Mouse (Mus musculus) bone marrow, adult 2 months (tissue): Measurements from ENCODE around the gene Mrps11. TPM values are rescaled to one million over a fixed set of nuclear protein-coding genes. Genes with fewer than 3 reads are reported as not detected.

ENCODE experiments used
- H3K27ac ChIP-seq: fragments of 200-500 bp; 2 replicates; pipeline ENCODE4 v1.5.1; 2012; ENCODE audit warnings: low read depth, mild to moderate bottlenecking, control low read depth, inconsistent platforms, low read length; ENCODE audit not compliant: control insufficient read depth, poor library complexity, insufficient read depth
- H3K4me1 ChIP-seq: fragments of 200-500 bp; 2 replicates; pipeline ENCODE4 v1.6.1; 2011; ENCODE audit warnings: low read length; ENCODE audit not compliant: control insufficient read depth, insufficient read depth
- H3K4me3 ChIP-seq: fragments of 200-500 bp; replicated peaks from 2 replicates; pipeline ENCODE3; 2011; ENCODE audit warnings: mild to moderate bottlenecking, low read depth, low read length, control low read depth; ENCODE audit not compliant: control insufficient read depth
- CTCF ChIP-seq: fragments of 200-500 bp; IDR thresholded peaks from 2 replicates; pipeline ENCODE4 v1.5.1; 2011; ENCODE audit warnings: low read length, control low read depth; ENCODE audit not compliant: control insufficient read depth, insufficient read depth
- POLR2A ChIP-seq: fragments of 200-500 bp; IDR thresholded peaks from 2 replicates; pipeline ENCODE4 v1.6.1; 2011; ENCODE audit warnings: low read depth, mild to moderate bottlenecking, control low read depth, low read length, borderline replicate concordance; ENCODE audit not compliant: control insufficient read depth
- WGBS: fragments of 180-500 bp; shearing (Covaris S2); methylation state at CpG from one replicate; pipeline ENCODE4 v1.1.7; 2018; 5-methylcytosine and 5-hydroxymethylcytosine counted together
- polyA plus RNA-seq: library from polyadenylated mRNA; stranded (reverse); fragments of >200 nt; gene quantifications from 2 replicates; pipeline ENCODE4 v1.2.4, GENCODE M21; 2011; ENCODE audit warnings: low replicate concordance; ENCODE audit not compliant: missing spikeins, insufficient read depth, insufficient read length

Gene Mrps11
- polyA plus RNA-seq, 1 experiment = 24.7 TPM

- TF ChIP-seq POLR2A = no peak
- no peak for TF ChIP-seq CTCF
- no peak overlapping the region for H3K27ac ChIP-seq
- 11% methylated on average over 4 of the region's 4 CpGs for WGBS
- H3K4me3 ChIP-seq = no peak overlapping the region
- peaks cover 2% of the 10 kb centered on the region; the same call in 1 of the 2 replicates for H3K4me1 ChIP-seq
These were observed 54.3 kb downstream of the Mrps11 start for GRCm38 (mm10) chr7:78837250-78837649.

GRCm38 (mm10) chr7:78841601-78842000 is 58.7 kb downstream of the Mrps11 start:
- Histone ChIP-seq H3K4me1 (no peaks in the 10 kb centered on the region; the same call in 1 of the 2 replicates), H3K27ac (no peak overlapping the region), H3K4me3 (no peak overlapping the region)
- WGBS = 67% methylated on average over 5 of the region's 5 CpGs
- TF ChIP-seq POLR2A = no peak
- TF ChIP-seq CTCF = no peak

Other genes starting within 250 kb of the Mrps11 start
- gene Ntrk3, start 45.1 kb upstream of the Mrps11 start, polyA plus RNA-seq = 0.14 and 1.0 TPM in 2 replicates
- 11.2 and 21.5 TPM in 2 replicates for gene Mrpl46, start 412 bp downstream of the Mrps11 start, polyA plus RNA-seq
- 5.2 and 6.0 TPM in 2 replicates for gene Det1, start 64.1 kb downstream of the Mrps11 start, polyA plus RNA-seq
- gene Aen, start 112.7 kb downstream of the Mrps11 start, polyA plus RNA-seq = 15.9 and 41.8 TPM in 2 replicates
- gene Isg20, start 130.3 kb downstream of the Mrps11 start, polyA plus RNA-seq = 159 and 207 TPM in 2 replicates